In the genomic region with DNA sequence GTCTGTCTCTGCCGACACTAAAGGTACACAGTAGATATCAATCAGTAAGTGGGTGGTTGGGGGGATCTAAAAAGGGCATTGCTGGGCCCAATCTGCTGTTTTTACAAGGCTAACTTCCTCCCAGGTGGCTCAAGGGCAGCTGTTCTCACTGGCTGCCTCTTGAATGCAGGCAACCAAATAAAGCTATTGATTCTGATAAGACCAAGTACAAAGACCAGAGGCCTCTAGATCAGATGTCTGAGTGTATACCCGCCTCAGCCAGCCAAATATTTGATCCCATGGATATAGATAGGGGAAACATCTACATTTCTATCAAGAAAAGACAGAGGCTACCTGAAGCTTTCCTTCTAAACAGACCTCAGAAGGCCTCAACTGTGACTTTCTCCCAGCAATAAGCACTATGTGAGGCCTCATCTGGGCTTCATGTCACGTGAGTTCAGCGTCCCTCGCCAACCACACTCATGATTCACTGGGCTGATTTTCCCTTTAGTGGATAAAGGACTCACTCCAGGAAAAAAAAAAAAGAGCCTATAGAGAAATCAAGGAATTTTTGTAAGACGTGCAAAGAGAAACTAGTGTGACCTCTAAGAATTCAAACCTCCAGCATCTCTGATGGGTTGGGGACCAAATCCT, we compare ENCODE assay signal across 22 mouse cellular contexts. TPM values are rescaled to one million over a fixed set of nuclear protein-coding genes. Genes with fewer than 3 reads are reported as not detected.
DNase-seq lines count a peak whose midpoint lies in the region; ATAC-seq and TF ChIP-seq lines count a peak whose summit lies in the region.
"Had no signal": no experiment of that assay in that cellular context is flagged by ENCODE, and none has a peak within 500 bp of the region (broad histone marks: within the 10 kb centered on the region; RNA-seq: fewer than 3 reads in every experiment).

No protein-coding gene starts in this region.

- no peak for TF ChIP-seq POLR2A in heart, adult 2 months (IDR thresholded peaks at IDR 0.05; ENCODE audit: insufficient read depth, low read depth, low read length)

- no peak overlapping the region for H3K4me2 ChIP-seq in heart, embryonic 16.5 days (ENCODE audit: low read depth, low read length)
- H3K4me2 ChIP-seq in intestine, postnatal 0 days (replicated peaks; ENCODE audit: low read depth) = peak overlapping the region; percentile 52
- H3K4me2 ChIP-seq: hindbrain, embryonic 13.5 days; liver, embryonic 13.5 days; midbrain, embryonic 15.5 days had no signal

- H3K79me2 ChIP-seq in heart, adult 2 months (replicated peaks; ENCODE audit: control insufficient read depth, insufficient read depth, low read length) = no peaks in the 10 kb centered on the region

- intact Hi-C loops in heart, adult 2 months (cut with DNase I) = loop anchor here (5.0 kb wide), 1 partner anchor 35 kb away; no protein-coding TSS in a partner anchor
- intact Hi-C loops in heart, postnatal 36 days (cut with DNase I) = no loop called here

- 65% methylated on average over 6 of the region's 6 CpGs for WGBS in heart, adult 2 months
- WGBS in heart, embryonic 16.5 days = 49% methylated on average over 6 of the region's 6 CpGs
- WGBS in intestine, postnatal 0 days = 42% methylated on average over 6 of the region's 6 CpGs

- H3K9ac ChIP-seq in heart, adult 2 months (ENCODE audit: low read depth, low read length) = no peak overlapping the region
- no peak overlapping the region for H3K9ac ChIP-seq in heart, embryonic 16.5 days (ENCODE audit: low read length)
- H3K9ac ChIP-seq in intestine, postnatal 0 days (ENCODE audit: low read depth, low read length) = no peak overlapping the region
- H3K9ac ChIP-seq: forebrain, postnatal 0 days; hindbrain, embryonic 13.5 days; liver, embryonic 13.5 days; midbrain, embryonic 15.5 days had no signal

- H3K4me3 ChIP-seq in heart, adult 2 months = no peak overlapping the region
- H3K4me3 ChIP-seq in heart, embryonic 16.5 days (ENCODE audit: low read length) = no peak overlapping the region
- no peak overlapping the region for H3K4me3 ChIP-seq in intestine, postnatal 0 days (ENCODE audit: low read depth, low read length)
- H3K4me3 ChIP-seq: forebrain, embryonic 10.5 days; hindbrain, embryonic 13.5 days; liver, embryonic 13.5 days; midbrain, embryonic 15.5 days; myocyte had no signal

- peaks cover 6% of the 10 kb centered on the region; the same call in 1 of the 2 replicates for H3K36me3 ChIP-seq in heart, adult 2 months (ENCODE audit: control insufficient read depth, insufficient read depth, low read length)
- H3K36me3 ChIP-seq in heart, embryonic 16.5 days (ENCODE audit: control insufficient read depth, insufficient read depth) = no peaks in the 10 kb centered on the region
- no peaks in the 10 kb centered on the region for H3K36me3 ChIP-seq in intestine, postnatal 0 days (ENCODE audit: control insufficient read depth, insufficient read depth)
- H3K36me3 ChIP-seq: forebrain, embryonic 10.5 days; hindbrain, embryonic 13.5 days; liver, embryonic 13.5 days; midbrain, embryonic 15.5 days had no signal

- H3K27ac ChIP-seq in heart, adult 2 months = peak overlapping the region; percentile 20; the same call in 1 of the 2 replicates
- peak overlapping the region; percentile 73 for H3K27ac ChIP-seq in heart, embryonic 16.5 days (ENCODE audit: low read length)
- peak overlapping the region; percentile 83 for H3K27ac ChIP-seq in intestine, postnatal 0 days (ENCODE audit: low read depth, low read length)
- H3K27ac ChIP-seq: forebrain, embryonic 10.5 days; hindbrain, embryonic 13.5 days; liver, embryonic 13.5 days; midbrain, embryonic 15.5 days had no signal

- no peaks in the 10 kb centered on the region for H3K9me3 ChIP-seq in heart, embryonic 16.5 days (replicated peaks; ENCODE audit: control insufficient read depth, low read length)
- no peaks in the 10 kb centered on the region for H3K9me3 ChIP-seq in intestine, postnatal 0 days (ENCODE audit: control insufficient read depth)
- H3K9me3 ChIP-seq: forebrain, embryonic 10.5 days; G1E; hindbrain, embryonic 13.5 days; liver, embryonic 13.5 days; midbrain, embryonic 15.5 days had no signal

- ATAC-seq in heart, embryonic 16.5 days (replicated peaks; ENCODE audit: extremely low read depth, insufficient read depth, low FRiP score) = no peak
- ATAC-seq in intestine, postnatal 0 days = peak; percentile 55
- ATAC-seq: forebrain, postnatal 0 days; lung, postnatal 0 days; midbrain, embryonic 15.5 days had no signal

- DNase-seq in heart, adult 2 months = peak in 1 of 2 experiments; percentile 11
- no peak for DNase-seq in heart, adult 18-20 months
- no peak for DNase-seq in heart, postnatal 36 days
- DNase-seq in 3T3-L1 (ENCODE audit: low read depth, low spot score) = peak; percentile 6
- no peak for DNase-seq in gastrocnemius, adult 18-20 months (ENCODE audit: low spot score)
- DNase-seq in lung, postnatal 10 days = no peak
- DNase-seq: adrenal gland, postnatal 36 days; cerebellum, adult 8-10 months; forebrain, postnatal 0 days; kidney, adult 11 months; kidney, postnatal 10 days; left cerebral cortex, postnatal 4 days; liver, embryonic 13.5 days; spleen, adult 18-20 months had no signal

- no peak for TF ChIP-seq CTCF in heart, adult 2 months (IDR thresholded peaks at IDR 0.05)
- no peak for TF ChIP-seq CTCF in intestine, postnatal 0 days (IDR thresholded peaks at IDR 0.05; ENCODE audit: low read depth)

- TF ChIP-seq EP300 in heart, adult 2 months (IDR thresholded peaks at IDR 0.05; ENCODE audit: insufficient read depth, low read depth, low read length) = no peak

- H3K27me3 ChIP-seq in heart, adult 2 months (ENCODE audit: control insufficient read depth, insufficient read depth, low read length) = no peaks in the 10 kb centered on the region
- H3K27me3 ChIP-seq in heart, embryonic 16.5 days (ENCODE audit: control insufficient read depth, insufficient read depth, low read length) = no peaks in the 10 kb centered on the region
- no peaks in the 10 kb centered on the region for H3K27me3 ChIP-seq in intestine, postnatal 0 days (replicated peaks; ENCODE audit: control insufficient read depth, insufficient read depth, low read length)
- H3K27me3 ChIP-seq: hindbrain, embryonic 13.5 days; midbrain, embryonic 15.5 days had no signal

- H3K4me1 ChIP-seq in heart, adult 2 months (ENCODE audit: control insufficient read depth, insufficient read depth, low read length) = peaks cover 11% of the 10 kb centered on the region; the same call in 1 of the 2 replicates
- peaks cover 42% of the 10 kb centered on the region for H3K4me1 ChIP-seq in heart, embryonic 16.5 days (ENCODE audit: control insufficient read depth, insufficient read depth, low read length)
- peaks cover 20% of the 10 kb centered on the region for H3K4me1 ChIP-seq in intestine, postnatal 0 days (replicated peaks; ENCODE audit: control insufficient read depth, insufficient read depth, low read length)

RNA-seq across cellular contexts. Expression of a gene that starts 19.5 kb away (rescaled TPM):
- total RNA-seq in heart, adult 2 months (2021) = 10 to 100 TPM; 85.1 to 99.5 TPM
- 33.1 and 39.4 TPM in 2 replicates for polyA plus RNA-seq in heart, adult 2 months (2012; rRNA removed)
- total RNA-seq in heart, adult 18-20 months (2021) = 10 to 100 TPM; 83.1 to 84.1 TPM
- polyA plus RNA-seq in heart, embryonic 16.5 days (2015; fragmentation: Nextera tagmentation; extraction: Ambion mirVana) = 53.9 and 59.9 TPM in 2 replicates
- 100 to 1,000 TPM in 1 of 2 experiments, 10 to 100 TPM in 1; 89.6 to 108 TPM for total RNA-seq in heart, postnatal 36 days (2021)
- polyA plus RNA-seq in intestine, postnatal 0 days (2015; fragmentation: Nextera tagmentation; extraction: Ambion mirVana) = 22.2 and 26.8 TPM in 2 replicates
- total RNA-seq in gastrocnemius, adult 18-20 months (2021) = 10 to 100 TPM; 51.1 to 51.7 TPM
- polyA plus RNA-seq: myocyte had no signal

Comparison
In these comparisons a context has a peak if more than half of its experiments do, and no peak if none do; other contexts are left out.
1. H3K27ac ChIP-seq: peak in every context shown above with its lines; median percentile 83 in intestine, postnatal 0 days; 73 in heart, embryonic 16.5 days; 20 in heart, adult 2 months.